Mouse (Mus musculus) bone marrow, adult 2 months (tissue): ENCODE results near the gene Dnah17. TPM values are rescaled to one million over a fixed set of nuclear protein-coding genes. Genes with fewer than 3 reads are reported as not detected.

Experiments used
- H3K27ac ChIP-seq: fragments of 200-500 bp; 2 replicates; pipeline ENCODE4 v1.5.1; 2012; ENCODE audit warnings: low read depth, mild to moderate bottlenecking, control low read depth, inconsistent platforms, low read length; ENCODE audit not compliant: control insufficient read depth, poor library complexity, insufficient read depth
- H3K4me1 ChIP-seq: fragments of 200-500 bp; 2 replicates; pipeline ENCODE4 v1.6.1; 2011; ENCODE audit warnings: low read length; ENCODE audit not compliant: control insufficient read depth, insufficient read depth
- H3K4me3 ChIP-seq: fragments of 200-500 bp; replicated peaks from 2 replicates; pipeline ENCODE3; 2011; ENCODE audit warnings: mild to moderate bottlenecking, low read depth, low read length, control low read depth; ENCODE audit not compliant: control insufficient read depth
- CTCF ChIP-seq: fragments of 200-500 bp; IDR thresholded peaks from 2 replicates; pipeline ENCODE4 v1.5.1; 2011; ENCODE audit warnings: low read length, control low read depth; ENCODE audit not compliant: control insufficient read depth, insufficient read depth
- POLR2A ChIP-seq: fragments of 200-500 bp; IDR thresholded peaks from 2 replicates; pipeline ENCODE4 v1.6.1; 2011; ENCODE audit warnings: low read depth, mild to moderate bottlenecking, control low read depth, low read length, borderline replicate concordance; ENCODE audit not compliant: control insufficient read depth
- WGBS: fragments of 180-500 bp; shearing (Covaris S2); methylation state at CpG from one replicate; pipeline ENCODE4 v1.1.7; 2018; 5-methylcytosine and 5-hydroxymethylcytosine counted together
- polyA plus RNA-seq: library from polyadenylated mRNA; stranded (reverse); fragments of >200 nt; gene quantifications from 2 replicates; pipeline ENCODE4 v1.2.4, GENCODE M21; 2011; ENCODE audit warnings: low replicate concordance; ENCODE audit not compliant: missing spikeins, insufficient read depth, insufficient read length

The Dnah17 gene
- polyA plus RNA-seq, 1 experiment, result 1.6 TPM

DNA sequence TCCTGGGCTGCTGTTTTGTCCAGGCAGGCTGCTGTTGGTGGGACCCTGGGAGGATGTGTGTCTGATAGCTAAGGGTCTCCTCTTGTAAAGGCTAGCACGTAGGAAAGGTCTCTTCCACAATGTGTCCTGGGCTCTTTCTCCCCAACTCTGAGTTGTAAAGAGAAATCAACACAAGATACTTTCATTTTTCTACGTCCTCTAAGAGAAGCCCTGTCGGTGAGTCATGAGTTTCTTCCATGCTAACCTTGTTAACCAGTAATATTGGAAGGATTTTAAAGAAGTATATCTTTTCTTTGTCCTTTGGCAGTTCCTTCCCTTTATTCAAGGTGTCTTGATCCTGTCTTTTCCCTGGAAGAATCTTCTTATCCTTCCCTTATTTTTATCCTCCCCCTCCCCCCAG is 134.8 kb downstream of the Dnah17 start:
- Histone ChIP-seq H3K4me3 (no peak overlapping the region), H3K27ac (no peak overlapping the region), H3K4me1 (peaks cover 17% of the 10 kb centered on the region)
- no peak for TF ChIP-seq POLR2A
- TF ChIP-seq CTCF, result no peak
- WGBS, result 52% methylated on average over 3 of the region's 3 CpGs

DNA sequence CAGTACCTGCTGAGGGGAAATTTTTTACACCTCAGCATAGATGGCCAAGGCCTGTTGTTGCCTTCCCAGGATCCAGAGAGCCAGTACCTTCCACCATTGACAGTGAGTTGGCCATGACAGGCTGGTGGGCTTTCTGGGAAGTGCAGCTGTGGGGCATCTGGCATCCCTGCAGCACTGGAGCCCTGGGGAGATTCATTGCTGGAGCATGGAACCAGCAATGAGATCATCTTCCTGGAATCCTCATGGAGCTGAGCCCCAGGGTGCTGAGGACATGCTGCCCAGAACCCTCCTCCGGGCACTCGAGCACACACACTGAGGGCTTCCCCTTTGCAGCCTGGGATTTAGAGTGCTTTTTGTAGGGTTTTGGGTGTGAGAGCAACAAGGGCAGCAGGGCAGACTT is 135.2 kb downstream of the Dnah17 start:
- Histone ChIP-seq H3K4me3 (no peak overlapping the region), H3K4me1 (peaks cover 20% of the 10 kb centered on the region), H3K27ac (no peak overlapping the region)
- TF ChIP-seq POLR2A (no peak), CTCF (no peak)
- 39% methylated on average over 2 of the region's 2 CpGs for WGBS

DNA sequence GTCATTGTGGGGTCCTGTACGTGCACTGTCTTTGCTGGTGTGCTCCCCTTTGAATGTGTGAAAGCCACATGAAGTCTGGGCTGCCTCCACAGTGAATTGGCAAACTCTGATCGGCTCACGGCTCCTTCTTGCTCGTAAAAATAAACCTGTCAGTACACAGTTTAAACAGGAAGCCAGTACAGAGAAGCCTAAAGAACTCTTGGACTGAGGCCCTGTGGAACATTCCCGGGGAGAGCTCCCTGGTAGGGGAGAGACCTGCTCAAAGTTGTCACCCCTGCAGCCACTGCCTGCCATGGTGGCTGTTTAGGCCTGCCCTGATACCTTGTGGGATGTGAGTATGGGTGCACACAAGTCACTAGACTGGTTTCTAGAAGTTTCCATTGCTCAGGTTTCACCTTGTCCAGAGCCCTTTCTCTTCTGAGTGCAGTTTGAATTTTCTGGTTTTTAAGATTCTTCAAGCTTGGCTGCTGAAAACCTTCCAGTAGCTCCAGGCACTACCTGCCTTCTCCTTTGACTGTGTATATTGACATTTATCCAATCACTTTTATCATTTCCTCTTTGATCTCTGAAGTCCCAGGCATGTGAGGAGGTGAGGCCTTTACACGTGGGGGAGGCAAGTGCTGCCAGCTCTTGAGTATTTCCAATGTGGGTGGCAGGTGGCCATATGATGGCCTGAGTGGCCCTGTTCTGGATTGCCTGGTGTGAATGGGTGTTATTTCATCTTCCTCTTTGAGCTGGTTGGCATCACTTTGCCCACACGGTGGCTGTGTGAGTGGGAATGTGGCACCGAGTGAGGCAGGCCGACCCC is 136.0 kb downstream of the Dnah17 start:
- Histone ChIP-seq H3K4me3 (no peak overlapping the region), H3K27ac (peak overlapping the region; percentile 64), H3K4me1 (peaks cover 19% of the 10 kb centered on the region)
- WGBS, result 32% methylated on average over 9 of the region's 9 CpGs
- TF ChIP-seq POLR2A, result no peak
- TF ChIP-seq CTCF, result no peak

DNA sequence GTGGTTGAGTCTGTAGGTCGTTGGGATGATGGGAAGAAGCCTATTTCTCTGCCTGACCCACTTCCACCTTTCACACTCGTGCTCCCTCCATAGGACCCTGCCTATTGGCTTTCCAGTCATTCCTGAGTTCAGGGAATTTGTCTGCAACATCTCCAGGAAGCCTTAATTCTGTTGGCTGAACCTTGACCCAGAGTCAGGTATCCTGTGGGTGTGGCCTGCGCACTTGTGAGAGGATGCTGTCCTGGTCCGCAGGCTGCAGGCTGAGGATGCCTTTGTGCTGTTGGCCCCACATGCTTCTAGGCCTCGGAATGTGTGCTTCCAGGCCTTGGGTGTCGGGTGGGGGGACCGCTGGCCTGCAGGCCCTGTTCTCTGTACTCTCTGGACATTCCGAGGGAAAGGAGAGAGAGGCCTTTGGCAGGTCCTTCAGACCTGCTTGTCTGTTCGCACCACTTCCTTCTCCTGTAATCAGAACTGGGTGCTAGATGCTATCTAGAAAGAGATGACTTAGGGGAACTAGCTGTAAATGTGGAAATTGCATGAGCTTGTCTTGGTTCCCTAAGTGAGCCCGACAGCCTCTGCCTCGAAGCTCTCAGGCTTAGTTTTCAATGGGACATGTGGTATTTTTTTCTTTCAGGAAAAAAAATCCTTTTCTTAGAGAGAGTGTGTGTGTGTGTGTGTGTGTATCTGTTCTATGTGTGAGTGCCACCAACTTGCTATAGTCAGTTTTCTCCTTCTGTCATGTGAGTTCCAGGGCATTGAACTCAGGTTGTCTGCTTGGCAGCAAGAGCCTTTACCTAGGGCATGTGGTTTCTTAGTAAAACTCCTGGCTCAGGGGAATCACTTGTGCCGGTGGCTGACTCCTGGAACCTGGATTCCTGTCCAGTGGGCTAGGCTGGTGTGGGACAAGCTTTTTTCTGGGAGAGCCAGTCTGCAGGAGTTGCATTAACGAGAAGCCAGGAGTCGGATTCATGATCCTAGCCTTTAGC is 137.0 kb downstream of the Dnah17 start:
- TF ChIP-seq CTCF (no peak), POLR2A (no peak)
- WGBS, result 44% methylated on average over 14 of the region's 14 CpGs
- peak overlapping the region; percentile 29 for H3K4me3 ChIP-seq
- H3K27ac ChIP-seq, result peak overlapping the region; percentile 91
- peaks cover 20% of the 10 kb centered on the region for H3K4me1 ChIP-seq

DNA sequence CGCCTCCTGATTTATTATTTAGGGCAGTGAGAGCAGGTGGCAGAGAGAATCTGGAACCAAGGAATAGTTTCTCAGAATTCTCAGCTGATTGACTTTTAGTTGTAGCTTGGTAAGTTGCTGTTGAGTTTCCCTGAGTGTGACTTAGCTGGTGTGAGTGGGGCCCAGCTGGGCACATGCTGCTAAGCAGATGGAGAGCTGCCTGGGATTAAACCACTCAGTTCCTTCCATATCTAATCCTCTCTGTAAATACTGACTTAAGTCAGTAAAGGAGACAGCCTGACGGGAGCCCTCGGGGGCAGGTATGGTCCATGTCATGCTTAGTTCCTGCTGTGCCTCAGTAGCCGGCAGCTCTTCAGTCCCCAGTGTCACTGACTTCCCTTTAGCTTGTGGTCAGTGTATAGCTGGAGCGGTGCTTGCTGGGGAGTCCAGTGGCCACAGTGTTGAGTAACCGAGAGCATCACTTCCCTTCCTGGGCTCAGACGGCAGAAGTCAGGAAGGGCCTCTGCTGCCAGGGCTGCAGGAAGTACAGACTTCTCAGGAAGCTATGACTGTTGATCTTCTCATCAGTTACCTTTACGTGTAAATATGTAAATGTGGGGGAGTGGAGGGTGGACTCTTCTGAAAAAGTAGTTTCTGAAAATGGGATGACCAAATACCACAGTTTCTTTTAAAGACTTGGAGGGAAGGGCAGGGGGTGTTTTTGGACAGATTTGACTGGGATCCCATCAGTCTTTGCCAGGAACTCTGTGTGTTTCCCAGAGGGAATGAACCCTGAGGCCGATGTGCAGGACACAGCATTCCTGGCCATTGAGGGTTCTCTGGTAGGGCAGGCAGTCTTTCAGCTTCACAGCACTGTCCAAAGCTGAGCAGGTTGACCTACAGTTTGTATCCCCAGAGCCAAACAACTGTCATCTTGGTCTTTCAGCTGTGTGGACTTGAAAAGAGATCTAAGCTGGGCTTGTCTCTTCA is 138.6 kb downstream of the Dnah17 start:
- H3K4me3 ChIP-seq, result no peak overlapping the region
- H3K4me1 ChIP-seq, result peaks cover 20% of the 10 kb centered on the region
- no peak for TF ChIP-seq POLR2A
- TF ChIP-seq CTCF, result 0 out of 2 replicates have a peak, but pooled peaks have one; percentile 1
- 19% methylated on average over 9 of the region's 9 CpGs for WGBS
- H3K27ac ChIP-seq, result peak overlapping the region; percentile 91

DNA sequence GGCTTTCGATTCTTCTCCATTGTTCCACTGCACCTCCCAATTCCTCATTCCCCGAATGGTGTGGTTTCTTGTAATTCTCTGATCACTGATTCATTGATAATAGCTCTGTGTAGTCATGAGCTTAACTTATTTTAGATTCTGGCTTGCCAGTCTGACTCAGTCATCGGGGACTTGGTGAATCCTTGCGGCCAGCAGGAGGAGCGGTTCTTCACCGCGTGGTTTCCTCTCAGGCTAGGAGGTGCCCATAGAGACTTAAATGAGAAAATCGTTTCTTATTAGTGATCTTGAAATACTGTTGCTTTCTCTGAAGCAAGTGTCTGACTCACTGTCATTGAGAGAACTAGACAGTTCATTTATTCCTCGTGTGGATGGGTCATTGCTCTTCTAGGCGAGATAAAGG is 140.5 kb downstream of the Dnah17 start:
- peaks cover 19% of the 10 kb centered on the region for H3K4me1 ChIP-seq
- 5% methylated on average over 10 of the region's 10 CpGs for WGBS
- TF ChIP-seq POLR2A, result no peak
- TF ChIP-seq CTCF, result peak; percentile 49; the same call in 1 of the 2 replicates
- peak overlapping the region; percentile 61 for H3K27ac ChIP-seq
- H3K4me3 ChIP-seq, result no peak overlapping the region

DNA sequence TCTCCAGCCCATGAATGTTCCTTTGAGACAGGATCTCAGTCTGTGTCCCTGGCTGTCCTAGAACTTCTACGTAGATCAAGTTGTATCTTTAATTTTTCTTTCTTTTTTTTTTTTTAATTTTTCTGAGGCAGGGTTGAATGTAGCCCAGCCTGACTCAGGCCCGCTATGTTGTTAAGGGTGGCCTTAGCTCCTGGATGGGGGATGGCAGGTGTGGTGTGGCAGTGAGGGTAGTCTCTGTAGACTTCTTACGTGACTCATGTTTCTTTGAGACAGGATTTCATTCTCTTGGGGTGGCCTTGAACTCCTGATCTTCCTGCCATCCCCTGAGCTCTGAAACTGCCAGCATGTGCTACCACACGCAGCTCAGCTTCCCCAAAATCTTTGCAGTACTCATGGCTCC is 141.2 kb downstream of the Dnah17 start:
- H3K27ac ChIP-seq, result peak overlapping the region; percentile 61
- no peak for TF ChIP-seq CTCF
- TF ChIP-seq POLR2A, result no peak
- H3K4me1 ChIP-seq, result peaks cover 17% of the 10 kb centered on the region
- 59% methylated on average over 4 of the region's 4 CpGs for WGBS
- no peak overlapping the region for H3K4me3 ChIP-seq
